Mouse (Mus musculus) intestine, embryonic 16.5 days (tissue): Measurements from ENCODE around the gene Tdrd12. TPM values are rescaled to one million over a fixed set of nuclear protein-coding genes. Genes with fewer than 3 reads are reported as not detected.
"Not testable (repeated sequence)": the region's sequence is repeated elsewhere in the genome, so short reads cannot be mapped to it uniquely, and the experiment has no call there.

Source experiments
- ATAC-seq: fragments of 200-750 bp; cut with Nextera tagmentation; 2 replicates; pipeline ENCODE4 v1.8.0; 2017; ENCODE audit warnings: moderate TSS enrichment, moderate library complexity
- H3K27ac ChIP-seq: fragments of 300-500 bp; sonication (generic); 2 replicates; pipeline ENCODE4 v1.5.1; 2014; ENCODE audit warnings: mild to moderate bottlenecking, low read length
- H3K27me3 ChIP-seq: fragments of 300-500 bp; sonication (generic); replicated peaks from 2 replicates; pipeline ENCODE4 v1.6.1; 2014; ENCODE audit warnings: low read length, control low read depth, mixed read lengths; ENCODE audit not compliant: control insufficient read depth, insufficient read depth
- H3K36me3 ChIP-seq: fragments of 300-500 bp; sonication (generic); 2 replicates; pipeline ENCODE4 v1.6.1; 2014; ENCODE audit warnings: low read length, control low read depth; ENCODE audit not compliant: control insufficient read depth, insufficient read depth
- H3K4me1 ChIP-seq: fragments of 300-500 bp; sonication (generic); 2 replicates; pipeline ENCODE4 v1.6.1; 2014; ENCODE audit warnings: low read length, control low read depth, mixed read lengths; ENCODE audit not compliant: control insufficient read depth, insufficient read depth
- H3K4me2 ChIP-seq: fragments of 300-500 bp; sonication (generic); 2 replicates; pipeline ENCODE4 v1.6.1; 2014; ENCODE audit warnings: low read depth, low read length, control low read depth
- H3K4me3 ChIP-seq: fragments of 300-500 bp; sonication (generic); 2 replicates; pipeline ENCODE4 v1.5.1; 2014; ENCODE audit warnings: mild to moderate bottlenecking, low read length
- H3K9ac ChIP-seq: fragments of 300-500 bp; sonication (generic); 2 replicates; pipeline ENCODE4 v1.6.1; 2014; ENCODE audit warnings: low read depth, low read length
- H3K9me3 ChIP-seq: fragments of 300-500 bp; sonication (generic); 2 replicates; pipeline ENCODE4 v1.6.1; 2016; ENCODE audit warnings: low read length, control low read depth; ENCODE audit not compliant: control insufficient read depth
- WGBS: fragments of 180-500 bp; shearing (Covaris S2); extraction: QIAGEN DNeasy Blood & Tissue Kit; methylation state at CpG from one replicate; pipeline ENCODE4 v1.1.7; 2014; 5-methylcytosine and 5-hydroxymethylcytosine counted together
- polyA plus RNA-seq: library from polyadenylated mRNA; unstranded; fragments of >200 nt; fragmentation: Nextera tagmentation; extraction: Ambion mirVana; gene quantifications from 2 replicates; pipeline ENCODE4 v1.2.1, GENCODE M21; 2015

Tdrd12 gene
- polyA plus RNA-seq, 1 experiment from 2014 or later, result 1.6 TPM

GRCm38 (mm10) chr7:35579849-35580248 is 42.3 kb upstream of the Tdrd12 start:
- WGBS, result 30% methylated on average over 4 of the region's 4 CpGs
- Histone ChIP-seq H3K36me3 (no peaks in the 10 kb centered on the region), H3K4me1 (peaks cover 2% of the 10 kb centered on the region; the same call in 1 of the 2 replicates), H3K4me2 (no peak overlapping the region), H3K27ac (no peak overlapping the region), H3K9ac (no peak overlapping the region), H3K27me3 (peaks cover 23% of the 10 kb centered on the region), H3K4me3 (no peak overlapping the region), H3K9me3 (no peaks in the 10 kb centered on the region)
- no peak for ATAC-seq

DNA sequence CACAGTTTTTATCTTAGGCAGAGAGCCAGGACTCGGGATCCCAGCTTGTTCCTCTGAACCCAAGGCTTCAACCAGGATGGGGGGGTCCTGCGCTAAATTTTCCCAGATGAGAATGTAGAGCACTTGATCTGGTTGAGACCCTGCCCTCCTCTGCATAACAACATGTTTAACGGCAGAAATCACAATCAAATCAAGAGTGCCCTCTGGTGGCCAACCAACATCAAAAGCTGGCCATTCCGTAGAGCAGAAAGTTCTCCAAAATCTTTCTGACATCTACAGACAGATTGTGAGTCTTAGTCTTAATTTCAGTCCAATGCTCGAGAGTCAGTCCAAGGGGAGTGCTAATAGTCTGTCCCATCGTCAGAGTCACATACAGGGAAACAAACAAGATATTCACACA is 33.3 kb upstream of the Tdrd12 start:
- H3K9me3 ChIP-seq, H3K4me3 ChIP-seq, H3K36me3 ChIP-seq, H3K27ac ChIP-seq, H3K27me3 ChIP-seq, H3K9ac ChIP-seq, H3K4me2 ChIP-seq, H3K4me1 ChIP-seq, ATAC-seq: not testable (repeated sequence)
- 25% methylated on average over 6 of the region's 6 CpGs for WGBS

- H3K27ac ChIP-seq, H3K9me3 ChIP-seq, H3K4me3 ChIP-seq, ATAC-seq, H3K27me3 ChIP-seq, H3K9ac ChIP-seq, H3K4me1 ChIP-seq, H3K4me2 ChIP-seq, H3K36me3 ChIP-seq: not testable (repeated sequence)
- WGBS, result 89% methylated on average over 4 of the region's 4 CpGs
Observed at GRCm38 (mm10) chr7:35569724-35570123, 32.2 kb upstream of the Tdrd12 start.

DNA sequence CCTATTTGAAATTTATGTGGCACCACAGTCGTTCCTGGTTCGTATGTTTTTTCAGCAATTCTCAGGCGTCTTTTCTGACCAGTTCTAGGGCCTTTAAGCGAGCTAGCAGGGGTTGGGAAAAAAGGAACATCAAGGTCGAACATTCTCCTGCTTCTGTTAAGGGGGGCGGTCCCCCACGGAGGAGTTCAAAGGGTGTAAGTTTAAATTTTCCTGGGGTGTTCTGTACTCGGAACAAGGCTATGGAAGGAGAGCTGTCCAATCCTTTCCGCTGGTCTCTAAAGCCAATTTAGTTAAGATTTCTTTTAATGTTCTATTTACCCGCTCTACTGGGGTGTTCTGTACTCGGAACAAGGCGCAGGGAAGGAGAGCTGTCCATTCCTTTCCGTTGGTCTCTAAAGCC is 28.4 kb upstream of the Tdrd12 start:
- H3K36me3 ChIP-seq, H3K4me3 ChIP-seq, ATAC-seq, H3K4me2 ChIP-seq, H3K27ac ChIP-seq, H3K4me1 ChIP-seq, H3K9me3 ChIP-seq, H3K27me3 ChIP-seq, H3K9ac ChIP-seq: not testable (repeated sequence)
- 77% methylated on average over 13 of the region's 13 CpGs for WGBS

DNA sequence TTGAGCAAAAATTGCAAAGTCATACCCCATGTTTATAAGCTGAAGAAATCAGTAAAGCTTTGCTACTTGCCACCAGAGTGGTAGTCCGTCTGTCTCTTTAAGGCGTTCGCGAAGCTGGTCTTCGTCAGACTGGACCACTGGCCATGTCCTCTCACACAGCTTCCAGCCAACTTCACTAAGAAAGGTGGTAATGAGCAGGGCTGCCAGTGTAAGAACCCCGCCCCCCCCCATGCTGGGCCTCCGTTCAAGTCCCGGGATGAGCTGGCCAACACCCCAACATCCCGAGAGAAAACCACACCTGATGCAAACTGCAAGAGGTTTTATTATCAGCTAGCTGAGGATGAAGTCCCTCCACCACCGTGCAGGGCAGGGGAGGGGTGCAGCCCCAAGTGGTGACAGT is 27.3 kb upstream of the Tdrd12 start:
- WGBS, result 76% methylated on average over 10 of the region's 10 CpGs
- H3K4me2 ChIP-seq, result not testable (repeated sequence)

DNA sequence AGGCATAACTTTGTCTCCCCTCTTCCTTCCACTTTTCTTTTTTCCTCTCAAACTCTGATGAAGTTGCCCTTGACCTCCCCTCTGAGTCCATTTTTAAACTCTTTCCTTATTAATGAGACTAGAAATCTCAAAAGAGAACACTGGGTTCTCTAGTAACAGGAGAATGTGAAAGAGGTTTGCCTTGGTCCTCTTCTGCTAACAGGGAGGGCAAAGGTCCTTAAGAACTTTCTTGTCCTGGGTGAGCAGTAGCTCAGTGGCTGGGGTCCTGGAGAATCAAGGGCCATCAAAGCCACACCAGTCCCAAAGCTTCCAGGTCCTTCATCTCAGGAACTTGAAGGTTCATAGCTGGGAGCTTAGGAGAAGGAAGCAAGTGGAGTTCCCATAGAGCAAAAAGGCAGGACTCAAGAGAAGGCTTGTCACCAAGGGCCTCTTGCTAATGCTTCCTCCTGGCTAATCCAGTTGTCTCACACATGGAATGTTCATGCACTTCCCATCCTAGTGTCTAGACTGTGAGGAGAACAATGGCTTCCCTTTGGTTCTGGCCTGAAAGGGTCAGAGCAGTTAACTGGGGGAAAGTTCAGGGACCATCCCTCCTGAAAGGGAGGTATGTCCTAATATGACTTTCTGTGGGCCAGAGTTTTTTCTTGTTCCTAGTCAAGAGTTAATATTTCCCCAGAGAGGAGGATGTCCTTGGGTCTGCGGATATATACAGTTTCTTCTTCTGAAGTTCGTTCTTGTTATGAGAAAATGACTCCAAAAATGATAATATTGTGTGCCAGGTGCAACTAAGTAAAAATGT is 26.7 kb upstream of the Tdrd12 start:
- Histone ChIP-seq H3K4me3 (no peak overlapping the region), H3K9me3 (no peaks in the 10 kb centered on the region), H3K36me3 (no peaks in the 10 kb centered on the region), H3K9ac (no peak overlapping the region), H3K4me1 (no peaks in the 10 kb centered on the region), H3K27ac (no peak overlapping the region), H3K27me3 (no peaks in the 10 kb centered on the region), H3K4me2 (no peak overlapping the region)
- no peak for ATAC-seq
- WGBS, result 84% methylated on average over 2 of the region's 2 CpGs

More for the DNA sequence above, 27.3 kb upstream of the Tdrd12 start:
- not testable (repeated sequence) for H3K36me3 ChIP-seq, H3K4me1 ChIP-seq, H3K27ac ChIP-seq, H3K27me3 ChIP-seq, ATAC-seq, H3K9me3 ChIP-seq, H3K4me3 ChIP-seq, H3K9ac ChIP-seq

GRCm38 (mm10) chr7:35563071-35563470 is 25.5 kb upstream of the Tdrd12 start:
- Histone ChIP-seq H3K9me3 (no peaks in the 10 kb centered on the region), H3K36me3 (no peaks in the 10 kb centered on the region), H3K9ac (no peak overlapping the region), H3K4me2 (no peak overlapping the region), H3K4me1 (peaks cover 2% of the 10 kb centered on the region; the same call in 1 of the 2 replicates), H3K27ac (no peak overlapping the region), H3K4me3 (no peak overlapping the region), H3K27me3 (no peaks in the 10 kb centered on the region)
- 60% methylated on average over 11 of the region's 11 CpGs for WGBS
- 0 out of 2 replicates have a peak, but pooled peaks have one; percentile 16 for ATAC-seq

- no peak for ATAC-seq
- Histone ChIP-seq H3K9me3 (no peaks in the 10 kb centered on the region), H3K4me2 (no peak overlapping the region), H3K9ac (no peak overlapping the region), H3K27me3 (no peaks in the 10 kb centered on the region), H3K27ac (no peak overlapping the region), H3K36me3 (no peaks in the 10 kb centered on the region), H3K4me3 (no peak overlapping the region), H3K4me1 (peaks cover 15% of the 10 kb centered on the region)
- WGBS, result 93% methylated on average over 3 of the region's 3 CpGs
Observed at GRCm38 (mm10) chr7:35559838-35560237, 22.3 kb upstream of the Tdrd12 start.

- Histone ChIP-seq H3K9ac (no peak overlapping the region), H3K27me3 (no peaks in the 10 kb centered on the region), H3K9me3 (no peaks in the 10 kb centered on the region), H3K4me1 (peaks cover 22% of the 10 kb centered on the region), H3K4me2 (no peak overlapping the region), H3K36me3 (no peaks in the 10 kb centered on the region), H3K27ac (no peak overlapping the region), H3K4me3 (no peak overlapping the region)
- 50% methylated on average over 2 of the region's 2 CpGs for WGBS
- ATAC-seq, result no peak
Observed at GRCm38 (mm10) chr7:35558681-35559080, 21.1 kb upstream of the Tdrd12 start.

DNA sequence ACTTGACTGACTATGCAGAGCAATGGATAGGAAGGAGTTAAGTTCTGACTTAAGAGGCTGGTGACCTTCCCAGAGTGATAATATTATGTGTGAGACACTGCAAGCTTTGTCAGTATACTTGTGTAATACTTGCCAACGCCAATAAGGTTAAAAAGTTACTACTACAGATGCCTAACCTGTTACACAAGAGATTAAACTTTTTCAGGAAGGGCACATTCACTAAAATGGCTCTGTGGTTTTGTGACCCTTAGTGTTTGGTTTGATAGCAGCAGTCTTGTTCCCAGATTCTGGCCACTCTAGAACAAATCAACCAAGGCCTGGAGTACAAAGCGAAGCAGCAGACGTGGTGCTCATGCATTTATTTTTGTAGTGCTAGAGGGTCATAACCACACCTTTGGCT is 20.0 kb upstream of the Tdrd12 start:
- Histone ChIP-seq H3K36me3 (no peaks in the 10 kb centered on the region), H3K27ac (peak overlapping the region; percentile 100), H3K9me3 (no peaks in the 10 kb centered on the region), H3K27me3 (no peaks in the 10 kb centered on the region), H3K4me1 (peaks cover 22% of the 10 kb centered on the region), H3K4me2 (no peak overlapping the region), H3K4me3 (no peak overlapping the region), H3K9ac (no peak overlapping the region)
- 55% methylated on average over 3 of the region's 3 CpGs for WGBS
- peak; percentile 17 for ATAC-seq
